Mouse (Mus musculus) Patski (cell line): ENCODE data around the gene Gimap1. TPM values are rescaled to one million over a fixed set of nuclear protein-coding genes. Genes with fewer than 3 reads are reported as not detected.

Experiments
- ATAC-seq: fragments of 100-300 bp; one replicate; pipeline ENCODE4 v1.8.0; 2021
- CTCF ChIA-PET: fragments of 350-600 bp; sonication (Branson Sonifier 250); formaldehyde crosslinking; loops from one replicate; lab custom pipeline; 2022; ENCODE audit warnings: inconsistent platforms; lab: Charles Lee
- POLR2A ChIA-PET: fragments of 350-600 bp; sonication (Branson Sonifier 250); formaldehyde crosslinking; loops from one replicate; lab custom pipeline; 2022; ENCODE audit warnings: antibody characterized with exemption, inconsistent platforms; lab: Charles Lee
- DNase-seq: peaks from one replicate; pipeline ENCODE4 v3.0.0-alpha.2; 2011; ENCODE audit warnings: low read depth, low spot score
- H3K27me3 ChIP-seq: fragments of 371-371 bp; one replicate; pipeline ENCODE4 v1.5.1; 2021
- CTCF ChIP-seq: fragments of 100-300 bp; IDR thresholded peaks from one replicate; pipeline ENCODE4 v1.5.1; 2021
- in situ Hi-C: fragments of 300-500 bp; cut with MboI; formaldehyde crosslinking; loops from 3 replicates; pipeline ENCODE4 v1.11.1; 2018; ENCODE audit warnings: low pct_unique_long_range_greater_than_20kb, mixed read lengths
- polyA plus RNA-seq: library from polyadenylated mRNA; unstranded; gene quantifications from one replicate; pipeline ENCODE4 v1.2.3, GENCODE M21; 2021

Gene Gimap1
- polyA plus RNA-seq, 1 experiment from 2014 or later, result 0.04 TPM

DNA sequence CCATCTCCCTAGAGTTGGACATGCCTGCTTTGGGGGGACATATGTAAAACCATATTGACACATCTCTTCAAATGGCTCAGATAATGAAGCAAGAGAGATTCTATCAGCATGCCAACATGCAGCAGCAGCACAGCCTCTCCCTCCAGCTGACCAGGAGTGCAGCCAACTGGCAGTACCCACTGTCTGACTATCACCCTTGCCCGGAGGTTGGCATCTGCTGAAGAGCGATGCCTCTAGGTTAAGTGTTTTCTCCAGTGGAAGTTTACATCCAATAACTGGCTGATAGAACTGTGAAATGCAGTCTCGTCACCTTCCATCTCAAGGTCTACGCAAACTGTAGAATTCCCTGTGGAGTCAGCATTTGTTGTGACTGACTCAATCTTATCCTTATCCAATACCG, 1.2 kb upstream of the Gimap1 start:
- DNase-seq (no peak), ATAC-seq (no peak)
- in situ Hi-C loops, result no loop called here
- ChIA-PET CTCF (interaction anchor here (1.4 kb wide), 1 partner anchor 8 kb away, joined by 3 read pairs; the partner anchor contains the start of gene Gimap5), POLR2A (no interaction called here)
- TF ChIP-seq CTCF, result no peak
- H3K27me3 ChIP-seq, result peaks cover 12% of the 10 kb centered on the region

DNA sequence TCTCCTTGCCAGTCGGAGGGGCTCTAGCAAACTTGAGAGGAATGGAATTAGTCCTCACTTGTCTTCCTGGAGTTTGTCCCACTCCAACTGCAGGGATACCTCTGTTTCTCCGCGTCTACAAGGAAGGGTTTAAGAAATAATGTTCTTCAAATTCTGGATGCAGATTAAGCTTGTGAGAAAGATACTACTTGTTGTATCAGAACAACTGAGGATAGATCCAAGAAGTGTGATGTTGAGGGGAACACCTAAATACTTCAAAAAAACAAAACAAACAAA, 864 bp downstream of the Gimap1 start:
- DNase-seq (no peak), ATAC-seq (no peak)
- in situ Hi-C loops, result no loop called here
- POLR2A ChIA-PET, result no interaction called here
- peaks cover 27% of the 10 kb centered on the region for H3K27me3 ChIP-seq
- TF ChIP-seq CTCF, result no peak
- CTCF ChIA-PET, result no interaction called here

DNA sequence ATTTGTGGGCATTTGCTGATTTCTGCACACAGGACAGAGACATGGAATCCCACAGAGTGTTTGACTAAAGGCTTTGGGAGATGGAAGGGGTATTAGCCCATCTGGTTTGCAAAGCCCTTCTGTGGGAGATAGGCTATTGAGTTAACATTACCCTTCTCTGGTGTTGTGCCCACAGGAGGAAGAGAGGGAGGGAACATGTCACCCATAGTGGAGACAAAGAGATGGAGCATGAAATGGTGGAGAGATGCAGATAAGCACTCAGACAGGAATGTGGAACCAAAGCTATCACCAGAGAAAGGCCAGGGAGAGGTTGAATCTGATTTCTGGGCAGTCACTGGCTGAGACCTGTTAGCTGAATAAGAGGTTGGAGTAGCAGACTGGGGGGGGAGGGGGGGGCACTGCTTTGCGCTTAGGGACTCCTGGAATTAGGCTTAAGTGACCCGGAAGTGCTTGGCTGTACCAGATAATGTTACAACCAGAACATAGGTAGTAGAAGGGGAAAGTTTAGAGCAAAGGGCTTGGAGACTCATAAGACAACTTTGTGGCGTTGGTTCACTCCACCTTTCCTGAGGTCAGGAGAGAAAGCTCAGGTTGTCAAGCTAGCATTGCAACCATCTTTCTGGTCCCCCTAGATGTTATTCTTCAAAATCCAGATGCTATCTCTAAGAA, 1.8 kb downstream of the Gimap1 start:
- no peak for DNase-seq
- in situ Hi-C loops, result no loop called here
- no peak for ATAC-seq
- TF ChIP-seq CTCF, result no peak
- POLR2A ChIA-PET, result no interaction called here
- CTCF ChIA-PET, result no interaction called here
- peaks cover 27% of the 10 kb centered on the region for H3K27me3 ChIP-seq

DNA sequence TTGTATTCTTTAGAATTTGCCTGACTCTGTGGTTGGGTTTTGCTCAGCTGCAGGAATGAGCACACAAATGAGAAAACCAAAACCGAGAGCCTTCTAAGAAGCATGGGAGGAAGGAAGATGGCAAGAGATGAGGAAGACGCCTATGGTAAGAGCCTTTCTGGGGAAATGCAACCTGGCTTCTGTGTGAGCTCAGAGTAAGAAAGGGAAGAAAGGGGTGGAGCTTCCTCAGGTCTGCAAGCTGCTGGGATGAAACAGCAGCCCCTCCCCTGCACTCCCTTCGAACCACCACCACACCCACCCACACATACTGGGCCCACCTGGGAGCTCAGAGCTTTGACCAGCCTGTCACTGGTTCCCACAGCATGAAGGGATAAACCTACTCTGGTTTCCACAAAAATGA, 2.4 kb downstream of the Gimap1 start:
- peaks cover 27% of the 10 kb centered on the region for H3K27me3 ChIP-seq
- DNase-seq (no peak), ATAC-seq (no peak)
- ChIA-PET POLR2A (interaction anchor here (0.6 kb wide), 1 partner anchor 551 kb away, joined by 3 read pairs; no protein-coding TSS in a partner anchor), CTCF (no interaction called here)
- in situ Hi-C loops, result no loop called here
- TF ChIP-seq CTCF, result no peak

DNA sequence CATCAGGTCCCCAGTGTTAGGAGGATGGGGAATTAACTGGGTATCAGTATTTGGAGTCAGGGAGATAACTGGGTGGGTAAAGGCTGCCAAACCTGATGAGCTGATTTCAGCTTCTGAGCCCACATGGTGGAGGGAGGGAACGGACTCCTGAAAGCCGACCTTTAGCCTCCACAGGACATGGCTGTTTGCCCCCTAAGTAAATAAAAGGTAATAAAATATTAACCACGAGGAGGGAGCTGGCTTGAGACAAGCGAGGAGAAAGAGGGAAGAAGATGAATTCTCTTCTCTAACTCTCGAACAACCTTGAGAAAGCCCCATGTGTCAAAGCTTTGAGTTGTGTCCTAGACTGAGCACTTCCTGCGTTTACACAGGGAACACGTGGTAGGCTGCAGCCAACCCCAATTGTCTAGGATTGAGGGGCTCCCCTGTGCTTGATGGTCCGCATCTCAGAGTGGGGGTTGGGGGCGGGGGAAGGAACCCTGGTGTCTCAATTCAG, 2.9 kb downstream of the Gimap1 start:
- TF ChIP-seq CTCF, result no peak
- in situ Hi-C loops, result no loop called here
- ChIA-PET POLR2A (interaction anchor here (0.6 to 0.7 kb wide), 2 partner anchors 12 to 552 kb away, joined by 3 read pairs; no protein-coding TSS in a partner anchor), CTCF (no interaction called here)
- H3K27me3 ChIP-seq, result peaks cover 27% of the 10 kb centered on the region
- ATAC-seq (no peak), DNase-seq (no peak)

DNA sequence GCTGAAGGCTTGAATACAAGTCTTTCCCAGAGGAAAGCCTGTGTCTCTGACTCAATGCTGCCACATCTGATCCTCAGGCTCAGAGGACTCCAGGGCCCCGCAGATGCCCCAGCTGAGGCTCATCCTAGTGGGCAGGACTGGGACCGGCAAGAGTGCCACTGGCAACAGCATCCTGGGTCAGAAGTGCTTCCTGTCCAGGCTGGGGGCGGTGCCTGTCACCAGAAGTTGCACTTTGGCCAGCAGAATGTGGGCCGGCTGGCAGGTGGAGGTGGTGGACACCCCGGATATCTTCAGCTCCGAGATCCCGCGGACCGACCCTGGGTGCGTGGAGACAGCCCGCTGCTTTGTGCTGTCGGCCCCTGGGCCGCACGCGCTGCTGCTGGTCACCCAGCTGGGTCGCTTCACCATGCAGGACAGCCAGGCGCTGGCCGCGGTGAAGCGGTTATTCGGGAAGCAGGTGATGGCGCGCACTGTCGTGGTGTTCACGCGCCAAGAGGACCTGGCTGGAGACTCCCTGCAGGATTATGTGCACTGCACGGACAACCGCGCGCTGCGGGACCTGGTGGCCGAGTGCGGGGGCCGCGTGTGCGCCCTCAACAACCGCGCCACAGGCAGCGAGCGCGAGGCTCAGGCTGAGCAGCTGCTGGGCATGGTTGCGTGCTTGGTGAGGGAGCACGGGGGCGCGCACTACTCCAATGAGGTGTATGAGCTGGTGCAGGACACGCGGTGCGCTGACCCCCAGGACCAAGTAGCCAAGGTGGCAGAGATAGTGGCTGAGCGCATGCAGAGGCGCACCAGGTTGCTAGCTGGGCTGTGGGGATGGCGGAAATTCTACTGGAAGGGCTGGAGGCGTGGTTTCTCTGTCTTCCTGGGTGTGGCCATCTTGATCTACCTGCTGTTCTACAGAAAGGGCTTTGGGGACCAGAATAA, 3.8 kb downstream of the Gimap1 start:
- no peak for TF ChIP-seq CTCF
- ChIA-PET CTCF (interaction anchor here (1.5 kb wide), 1 partner anchor 97 kb away, joined by 7 read pairs; the partner anchor contains the start of gene Gimap8), POLR2A (interaction anchor here (0.7 kb wide), 1 partner anchor 13 kb away, joined by 3 read pairs; no protein-coding TSS in a partner anchor)
- in situ Hi-C loops, result no loop called here
- DNase-seq, result no peak
- no peak for ATAC-seq
- peaks cover 25% of the 10 kb centered on the region for H3K27me3 ChIP-seq

DNA sequence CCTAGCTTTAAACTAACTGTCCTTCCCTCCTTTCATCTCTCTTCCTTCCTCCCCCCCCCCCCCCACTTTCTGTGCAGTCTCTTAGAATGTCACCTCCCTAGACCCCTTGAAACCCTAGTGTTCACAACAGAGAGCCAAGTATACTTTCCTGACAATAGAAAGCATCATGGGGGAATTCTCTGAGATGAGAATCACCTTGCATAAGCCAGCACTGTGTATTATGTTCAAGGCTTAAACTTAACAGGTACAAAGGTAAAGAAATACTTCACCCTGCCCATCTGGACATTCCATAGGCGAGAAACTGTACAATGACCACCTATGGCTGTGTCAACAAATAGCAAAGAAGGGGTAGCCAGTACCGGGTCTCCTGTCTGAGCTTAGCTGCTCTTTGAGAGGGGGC, 6.6 kb downstream of the Gimap1 start:
- peaks cover 21% of the 10 kb centered on the region for H3K27me3 ChIP-seq
- TF ChIP-seq CTCF, result no peak
- DNase-seq (no peak), ATAC-seq (no peak)
- in situ Hi-C loops, result no loop called here
- ChIA-PET POLR2A (interaction anchor here (1.4 kb wide), 1 partner anchor 11 kb away, joined by 3 read pairs; no protein-coding TSS in a partner anchor), CTCF (interaction anchor here (1.0 to 1.5 kb wide), 4 partner anchors 9 to 72 kb away, joined by 3 read pairs; no protein-coding TSS in a partner anchor)

DNA sequence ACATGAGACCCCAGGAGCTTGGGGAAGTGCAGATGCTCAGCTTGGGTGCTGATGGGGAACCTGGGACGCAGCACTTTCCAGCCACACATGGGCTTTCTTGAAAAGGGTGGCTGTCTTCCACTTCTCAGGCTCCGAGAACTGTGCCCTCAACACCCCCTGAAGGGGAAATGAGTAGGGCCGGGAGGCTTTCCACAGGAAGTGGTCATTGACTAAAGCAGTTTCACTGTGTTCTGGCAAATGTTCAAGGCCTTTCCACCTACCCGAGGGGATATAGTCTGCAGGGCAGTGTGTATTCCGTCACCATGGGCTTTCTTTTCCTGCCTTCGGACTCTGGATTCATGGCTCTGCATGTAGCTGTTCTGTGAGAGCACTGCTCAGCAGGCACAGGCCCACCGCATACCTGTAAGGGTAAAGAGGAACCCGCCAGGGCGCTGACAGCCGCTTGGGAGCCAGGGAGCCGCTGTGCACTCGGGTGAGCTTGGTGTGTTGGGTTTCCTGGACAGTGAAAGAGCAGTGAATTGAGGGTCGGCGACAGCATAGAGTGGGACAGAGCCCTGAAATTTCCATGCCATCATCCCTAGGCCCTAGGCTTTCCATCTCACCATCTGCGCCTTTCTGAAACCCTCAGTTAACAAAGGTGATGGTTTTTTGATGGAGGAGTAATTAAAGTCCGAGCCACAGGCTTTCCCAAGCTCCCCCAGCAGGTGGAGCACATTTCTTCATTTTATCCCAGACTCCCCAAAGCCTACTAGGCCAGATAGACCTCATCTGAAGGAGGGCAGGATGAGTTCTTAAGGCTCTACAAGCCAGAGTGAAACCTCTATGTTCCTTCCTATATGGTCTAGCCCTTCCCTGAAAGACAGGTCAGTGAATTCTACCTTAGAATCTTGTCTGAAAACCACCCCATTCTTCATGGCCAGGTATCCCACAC, 7.4 kb downstream of the Gimap1 start, which contains the start of gene Gimap5:
Gimap5 (plus strand) TSS at position 239 of the 931 bp plus-strand sequence.
- CTCF ChIA-PET, result interaction anchor here (1.0 to 1.9 kb wide), 7 partner anchors 9 to 101 kb away, joined by 3 to 8 read pairs (median 3); no protein-coding TSS in a partner anchor
- in situ Hi-C loops, result no loop called here
- H3K27me3 ChIP-seq, result peaks cover 21% of the 10 kb centered on the region
- ATAC-seq (no peak), DNase-seq (no peak)
- peak; percentile 72 for TF ChIP-seq CTCF
- POLR2A ChIA-PET, result interaction anchor here (1.4 kb wide), 1 partner anchor 11 kb away, joined by 3 read pairs; no protein-coding TSS in a partner anchor

DNA sequence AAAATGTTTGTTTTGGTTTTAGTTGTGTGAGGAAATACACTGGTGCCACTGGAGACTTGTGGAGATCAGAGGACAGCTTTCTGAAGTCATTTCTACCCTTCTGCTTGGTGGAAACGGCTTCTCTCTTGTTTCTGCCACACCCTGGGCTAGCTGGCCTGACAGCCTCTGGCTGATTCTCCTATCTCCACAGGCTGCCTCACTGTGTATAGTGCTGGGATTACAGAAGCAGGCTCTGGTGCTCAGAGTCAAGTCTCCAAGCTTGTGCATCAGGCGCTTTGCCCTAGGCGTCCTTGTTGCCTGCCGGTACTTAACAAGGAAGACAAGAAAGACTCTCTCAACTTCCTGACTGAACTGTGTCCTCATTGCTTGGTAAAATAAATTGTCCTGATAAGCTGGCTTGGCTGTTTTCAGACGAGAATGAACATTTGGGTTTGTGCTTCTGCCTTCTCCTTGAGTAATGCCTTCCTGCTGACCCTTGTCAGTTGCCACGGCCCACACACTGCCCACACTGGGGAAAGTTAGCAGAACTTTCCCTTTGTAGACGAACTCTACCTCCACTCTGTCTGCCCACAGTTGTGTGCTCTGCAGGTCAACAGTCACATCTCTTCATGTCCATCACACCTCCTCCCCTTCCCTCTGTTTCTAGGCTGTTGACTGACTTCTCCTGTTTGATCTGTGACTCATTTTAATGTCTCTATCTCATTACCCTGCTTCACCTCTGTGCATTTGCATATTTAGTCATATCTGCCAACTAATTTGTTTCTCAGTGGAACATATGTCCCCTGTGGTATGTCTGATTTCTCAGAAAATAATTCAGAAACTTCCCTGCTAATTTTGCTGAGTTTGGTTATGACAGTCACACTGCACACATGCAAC, 8.5 kb downstream of the Gimap1 start:
- ATAC-seq (no peak), DNase-seq (no peak)
- ChIA-PET POLR2A (no interaction called here), CTCF (interaction anchor here (1.3 to 1.9 kb wide), 4 partner anchors 27 to 102 kb away, joined by 3 to 8 read pairs (median 4); no protein-coding TSS in a partner anchor)
- peaks cover 19% of the 10 kb centered on the region for H3K27me3 ChIP-seq
- in situ Hi-C loops, result no loop called here
- TF ChIP-seq CTCF, result no peak
